ENCODE assay signal across 7 mouse cellular contexts in genomic region chr5:107167872-107168300, GRCm38 (mm10).
DNase-seq lines count a peak whose midpoint lies in the region; ATAC-seq and TF ChIP-seq lines count a peak whose summit lies in the region.

No protein-coding gene starts in this region.

- ATAC-seq in embryonic facial prominence, embryonic 11.5 days (replicated peaks; ENCODE audit: insufficient number of reproducible peaks, low FRiP score, low TSS enrichment, low read depth), result peak; percentile 80
- no peak for ATAC-seq in intestine, postnatal 0 days
- 0 out of 2 replicates have a peak, but pooled peaks have one; percentile 60 for ATAC-seq in midbrain, embryonic 14.5 days (ENCODE audit: low FRiP score, low TSS enrichment)

- no peaks in the 10 kb centered on the region for H3K36me3 ChIP-seq in embryonic facial prominence, embryonic 11.5 days (replicated peaks; ENCODE audit: control insufficient read depth, insufficient read depth, low read depth, low read length)
- H3K36me3 ChIP-seq in intestine, postnatal 0 days (ENCODE audit: control insufficient read depth, insufficient read depth), result no peaks in the 10 kb centered on the region
- H3K36me3 ChIP-seq in midbrain, embryonic 14.5 days (ENCODE audit: control insufficient read depth, insufficient read depth, low read length), result no peaks in the 10 kb centered on the region

- no peaks in the 10 kb centered on the region for H3K9me3 ChIP-seq in embryonic facial prominence, embryonic 11.5 days (replicated peaks; ENCODE audit: control insufficient read depth, low read length)
- H3K9me3 ChIP-seq in intestine, postnatal 0 days (ENCODE audit: control insufficient read depth), result no peaks in the 10 kb centered on the region
- no peaks in the 10 kb centered on the region for H3K9me3 ChIP-seq in midbrain, embryonic 14.5 days (ENCODE audit: control insufficient read depth, low read length)

- TF ChIP-seq CTCF in brain, embryonic 14.5 days (IDR thresholded peaks at IDR 0.05; ENCODE audit: borderline replicate concordance, extremely low read depth, insufficient read depth, insufficient read length), result no peak
- TF ChIP-seq CTCF in intestine, postnatal 0 days (IDR thresholded peaks at IDR 0.05; ENCODE audit: low read depth), result no peak

- H3K9ac ChIP-seq in embryonic facial prominence, embryonic 11.5 days (replicated peaks; ENCODE audit: low read length), result no peak overlapping the region
- no peak overlapping the region for H3K9ac ChIP-seq in intestine, postnatal 0 days (ENCODE audit: low read depth, low read length)
- H3K9ac ChIP-seq in midbrain, embryonic 14.5 days (replicated peaks; ENCODE audit: low read length), result no peak overlapping the region

- H3K4me1 ChIP-seq in embryonic facial prominence, embryonic 11.5 days (ENCODE audit: control insufficient read depth, insufficient read depth, low read length), result 0 out of 2 replicates have a peak, but pooled peaks cover 3% of the 10 kb centered on the region
- no peaks in the 10 kb centered on the region for H3K4me1 ChIP-seq in intestine, postnatal 0 days (replicated peaks; ENCODE audit: control insufficient read depth, insufficient read depth, low read length)
- peaks cover 14% of the 10 kb centered on the region; the same call in 1 of the 2 replicates for H3K4me1 ChIP-seq in midbrain, embryonic 14.5 days (ENCODE audit: control insufficient read depth, insufficient read depth, low read length)

- WGBS in embryonic facial prominence, embryonic 11.5 days, result 21% methylated on average over 8 of the region's 8 CpGs
- WGBS in intestine, postnatal 0 days, result 50% methylated on average over 8 of the region's 8 CpGs
- WGBS in midbrain, embryonic 14.5 days, result 47% methylated on average over 8 of the region's 8 CpGs

- peak; percentile 96 for DNase-seq in brain, embryonic 14.5 days (ENCODE audit: low read depth)
- DNase-seq in embryonic facial prominence, embryonic 11.5 days (ENCODE audit: low spot score), result peak; percentile 92
- peak; percentile 91 to 93 for DNase-seq in heart, adult 18-20 months
- DNase-seq in left cerebral cortex, adult 9 months (ENCODE audit: low spot score in 2 of 2), result peak; percentile 68 to 70
- peak; percentile 81 for DNase-seq in midbrain, embryonic 14.5 days
- peak; percentile 83 for DNase-seq in testis, postnatal 10 days (ENCODE audit: low spot score)

- TF ChIP-seq POLR2A in brain, embryonic 14.5 days (IDR thresholded peaks at IDR 0.05; ENCODE audit: borderline replicate concordance, extremely low read depth, insufficient read depth, insufficient read length, poor library complexity, severe bottlenecking), result no peak

- H3K4me2 ChIP-seq in embryonic facial prominence, embryonic 11.5 days (ENCODE audit: low read depth, low read length), result no peak overlapping the region
- peak overlapping the region; percentile 22; the same call in 1 of the 2 replicates for H3K4me2 ChIP-seq in intestine, postnatal 0 days (replicated peaks; ENCODE audit: low read depth)
- H3K4me2 ChIP-seq in midbrain, embryonic 14.5 days (ENCODE audit: low read length), result peak overlapping the region; percentile 27; the same call in 1 of the 2 replicates

- no peaks in the 10 kb centered on the region for H3K27me3 ChIP-seq in embryonic facial prominence, embryonic 11.5 days (ENCODE audit: control insufficient read depth, insufficient read depth, low read length)
- no peaks in the 10 kb centered on the region for H3K27me3 ChIP-seq in intestine, postnatal 0 days (replicated peaks; ENCODE audit: control insufficient read depth, insufficient read depth, low read length)
- no peaks in the 10 kb centered on the region for H3K27me3 ChIP-seq in midbrain, embryonic 14.5 days (ENCODE audit: control insufficient read depth, insufficient read depth, low read length)

- no peak overlapping the region for H3K4me3 ChIP-seq in embryonic facial prominence, embryonic 11.5 days (ENCODE audit: low read depth, low read length)
- no peak overlapping the region for H3K4me3 ChIP-seq in intestine, postnatal 0 days (ENCODE audit: low read depth, low read length)
- H3K4me3 ChIP-seq in midbrain, embryonic 14.5 days (replicated peaks; ENCODE audit: low read depth, low read length), result no peak overlapping the region

- no peak overlapping the region for H3K27ac ChIP-seq in embryonic facial prominence, embryonic 11.5 days (replicated peaks; ENCODE audit: low read depth, low read length)
- H3K27ac ChIP-seq in intestine, postnatal 0 days (ENCODE audit: low read depth, low read length), result no peak overlapping the region; the same call in 1 of the 2 replicates
- peak overlapping the region; percentile 14; the same call in 1 of the 2 replicates for H3K27ac ChIP-seq in midbrain, embryonic 14.5 days (replicated peaks; ENCODE audit: low read depth, low read length)
